Mouse (Mus musculus): Measurements from ENCODE around the gene Calm2.
A peak's percentile ranks its signal among the peaks of the same experiment; 100 is the strongest.

Calm2 gene

DNA sequence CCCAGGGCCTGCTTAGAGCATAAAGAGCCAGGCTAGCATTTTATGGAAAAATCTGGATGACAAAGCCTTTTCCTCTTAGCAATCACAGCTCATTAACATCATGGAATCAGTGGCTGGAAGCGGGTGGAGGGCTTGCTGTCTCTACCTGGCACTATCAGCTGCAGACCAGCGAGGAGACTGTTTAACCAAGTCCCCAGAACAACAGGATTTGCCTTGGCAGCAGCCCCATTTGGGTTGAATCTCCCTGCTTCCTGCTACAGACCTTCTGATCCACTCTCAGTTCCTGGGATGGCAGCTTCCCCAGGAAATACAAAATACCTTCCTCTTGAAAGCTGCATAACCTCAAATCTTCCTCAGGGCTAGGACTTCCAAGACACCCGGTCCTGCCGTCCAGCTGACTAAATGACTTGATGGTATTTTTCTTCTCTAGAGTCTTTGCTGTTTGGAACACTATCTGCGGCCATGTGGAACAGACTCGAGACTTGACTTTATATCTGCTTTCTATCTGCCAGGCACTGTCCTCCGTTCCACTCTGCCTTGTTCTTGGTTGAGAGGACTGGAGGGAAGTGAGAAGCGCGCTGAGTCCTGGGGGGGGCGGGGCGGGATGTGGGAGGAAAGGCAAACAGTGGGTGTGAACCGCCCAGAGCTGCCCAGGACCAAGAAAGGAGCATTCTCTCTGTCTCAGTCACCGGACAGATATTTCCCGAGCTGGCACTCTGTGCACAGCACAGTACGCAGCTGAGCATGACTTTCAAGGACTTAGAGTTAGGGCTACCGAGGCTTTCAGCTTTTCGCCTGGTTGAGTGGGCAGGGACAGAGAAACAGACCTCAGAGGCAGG is 12.4 kb upstream of the Calm2 start:
- DNase-seq (ENCODE audit: low spot score): peak; percentile 59

- DNase-seq (ENCODE audit: low spot score): no peak
Measured at GRCm38 (mm10) chr17:87457961-87458360, 11.2 kb upstream of the Calm2 start.

GRCm38 (mm10) chr17:87454121-87454520 is 7.4 kb upstream of the Calm2 start:
- DNase-seq (ENCODE audit: low spot score): no peak

GRCm38 (mm10) chr17:87453336-87453735 is 6.6 kb upstream of the Calm2 start:
- DNase-seq (ENCODE audit: low spot score): no peak

DNA sequence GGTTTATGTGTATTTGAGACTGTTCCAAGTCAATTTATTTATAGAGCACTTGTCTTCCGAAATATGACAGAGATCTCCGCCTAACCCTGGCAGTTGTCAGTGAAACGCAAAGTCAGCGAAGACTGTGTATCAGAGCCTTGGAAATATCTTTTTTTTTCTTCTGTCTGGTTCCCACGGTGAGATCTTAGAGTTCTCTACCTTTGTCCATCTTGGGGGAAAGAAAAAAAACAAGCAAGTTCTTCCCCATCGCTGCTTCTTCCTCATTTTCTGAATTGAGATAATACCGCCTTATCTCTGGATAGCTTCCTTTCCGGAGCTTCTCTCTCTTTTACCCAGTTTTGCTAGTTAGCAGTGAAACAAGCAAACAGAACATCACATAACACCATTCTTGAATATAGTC is 2.1 kb upstream of the Calm2 start:
- no peak for DNase-seq (ENCODE audit: low spot score)

- DNase-seq (ENCODE audit: low spot score): no peak
Measured at GRCm38 (mm10) chr17:87448339-87448738, 1.6 kb upstream of the Calm2 start.

DNA sequence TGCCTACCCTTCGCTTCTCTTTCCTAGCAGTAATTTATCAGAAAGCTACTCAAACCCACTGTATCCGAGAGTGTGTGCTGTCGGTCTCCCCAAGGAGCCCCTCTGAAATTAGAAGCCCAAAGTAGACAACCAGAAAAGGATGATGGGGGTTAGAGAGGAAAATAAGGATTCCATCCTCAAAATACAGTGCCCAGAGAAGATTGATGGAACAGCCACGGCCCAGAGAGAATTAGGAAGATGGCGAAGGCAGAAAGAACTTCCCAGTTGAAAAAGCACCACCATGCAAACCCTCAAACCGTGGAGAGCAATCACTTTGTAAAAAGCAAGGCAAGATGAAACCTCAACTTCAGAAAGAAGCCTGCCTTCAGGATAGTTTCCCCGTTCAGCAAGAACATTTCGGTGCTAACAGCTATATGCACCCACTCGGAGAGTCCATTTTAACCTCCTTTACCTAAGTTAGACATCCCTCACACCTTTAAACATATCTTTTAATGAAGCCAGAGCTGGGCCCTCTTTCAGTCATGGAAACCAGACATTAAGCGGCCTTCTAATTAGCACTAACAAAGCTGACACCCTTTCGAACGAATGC is 971 bp upstream of the Calm2 start:
- DNase-seq (ENCODE audit: low spot score): no peak

DNA sequence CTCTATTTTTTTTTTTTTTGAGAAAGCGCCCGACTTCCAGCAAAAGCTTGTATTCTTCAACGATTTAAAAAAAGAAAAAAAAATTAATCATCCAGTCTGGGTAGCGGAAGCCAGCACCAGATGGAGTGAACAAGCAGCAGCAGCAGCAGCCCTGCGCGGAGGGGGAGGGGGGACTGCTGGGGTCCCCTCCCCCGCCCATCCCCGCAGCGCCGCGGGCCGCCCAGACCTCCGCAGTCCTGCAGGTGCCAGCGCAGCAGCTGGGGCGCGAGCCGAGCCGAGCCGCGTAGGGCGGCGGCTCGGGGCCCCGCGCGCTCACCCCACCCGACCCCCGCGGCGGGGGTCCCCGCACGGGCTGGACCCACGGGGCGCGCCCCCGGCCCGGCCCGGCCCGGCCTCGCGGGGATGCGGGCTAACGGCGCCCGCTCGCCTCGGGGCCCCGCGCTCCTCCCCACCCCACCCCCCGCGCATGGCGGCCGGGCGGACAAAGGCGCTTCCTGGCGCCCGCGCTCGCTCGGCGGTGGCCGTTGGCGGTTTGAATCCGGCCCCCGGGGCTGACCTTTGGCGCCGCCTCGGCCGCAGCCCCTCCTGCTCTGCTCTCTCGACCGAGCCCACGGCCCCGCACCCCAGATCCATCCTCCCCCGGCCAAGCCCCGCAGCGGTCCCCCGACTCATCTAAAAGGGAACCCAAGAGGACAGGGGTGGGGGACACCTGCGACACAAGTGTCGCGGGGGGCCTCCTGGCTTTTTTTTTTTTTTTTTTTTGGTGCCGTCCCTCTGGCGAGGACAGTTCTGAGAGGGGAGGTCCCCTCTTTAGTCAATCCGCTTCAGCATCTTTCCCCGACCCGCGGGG is 593 bp downstream of the Calm2 start:
- peak; percentile 55 for DNase-seq (ENCODE audit: low spot score)

DNA sequence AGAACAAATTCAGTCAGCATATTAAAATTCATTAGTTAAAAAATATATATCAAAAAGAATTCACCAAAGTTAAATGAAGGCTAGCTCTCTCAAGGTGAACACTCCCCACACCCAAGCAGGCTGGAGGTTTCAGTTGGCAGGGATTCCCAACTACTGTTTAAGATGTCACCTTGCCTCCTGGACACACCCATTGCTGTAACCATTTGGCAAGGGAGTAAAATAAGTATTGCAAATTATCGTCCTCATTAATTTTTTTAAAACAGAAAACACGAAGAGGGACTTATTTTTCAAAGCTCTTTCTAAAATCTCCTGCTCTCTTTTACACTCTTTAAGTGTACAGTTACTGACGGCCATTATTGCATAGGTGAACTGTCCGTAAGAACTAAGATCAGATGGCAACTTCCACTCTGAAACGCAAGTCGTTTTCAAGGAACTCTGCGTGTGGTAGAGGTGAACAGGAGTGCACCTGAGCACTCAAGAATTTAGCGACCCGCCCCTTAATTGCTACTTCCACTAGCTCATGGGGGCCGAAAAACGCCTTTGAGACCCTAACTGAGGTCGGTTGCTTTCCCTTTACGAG is 1.3 kb downstream of the Calm2 start:
- no peak for DNase-seq (ENCODE audit: low spot score)

GRCm38 (mm10) chr17:87444763-87445162 is 2.0 kb downstream of the Calm2 start:
- no peak for DNase-seq (ENCODE audit: low spot score)

GRCm38 (mm10) chr17:87441537-87441936 is 5.2 kb downstream of the Calm2 start:
- DNase-seq (ENCODE audit: low spot score): no peak

DNA sequence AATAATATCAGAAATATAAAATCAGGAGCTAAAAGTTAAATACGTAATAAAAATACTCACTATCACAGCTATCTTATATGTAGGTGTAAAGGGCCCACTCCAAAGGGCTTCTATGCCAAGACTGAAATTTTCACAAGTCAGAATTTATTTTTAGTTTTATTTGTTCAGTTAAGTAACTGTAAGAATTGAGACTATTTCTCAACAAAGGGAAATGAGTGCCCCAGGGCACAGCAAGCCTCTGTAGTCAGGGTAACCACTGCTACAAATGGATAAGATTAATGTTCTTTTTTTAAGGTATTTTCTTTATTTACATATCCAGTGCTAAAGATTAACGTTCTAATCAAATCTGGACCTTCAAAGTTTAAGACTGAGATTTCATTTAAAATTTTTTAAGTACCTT is 7.3 kb downstream of the Calm2 start:
- no peak for DNase-seq (ENCODE audit: low spot score)

DNA sequence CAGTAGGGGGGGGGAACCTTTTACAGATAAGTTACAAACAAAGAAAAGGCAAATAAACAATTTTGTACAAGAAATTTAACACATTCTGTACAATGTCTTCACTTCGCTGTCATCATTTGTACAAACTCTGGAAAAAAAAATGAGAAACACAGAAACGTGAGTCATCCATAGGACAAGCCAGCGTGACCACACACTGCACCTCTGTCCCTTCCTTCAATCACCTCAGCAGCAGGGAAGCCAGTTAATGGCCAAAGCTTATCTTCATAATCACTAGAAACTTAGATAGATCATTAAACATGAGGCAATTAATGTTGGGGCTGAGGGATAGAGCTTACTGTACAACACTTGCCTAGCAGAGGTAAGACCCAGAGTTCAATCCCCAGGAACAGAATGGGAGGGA is 12.8 kb downstream of the Calm2 start:
- DNase-seq (ENCODE audit: low spot score): no peak

- DNase-seq (ENCODE audit: low spot score): no peak
Measured at GRCm38 (mm10) chr17:87432743-87433142, 14.0 kb downstream of the Calm2 start.

DNA sequence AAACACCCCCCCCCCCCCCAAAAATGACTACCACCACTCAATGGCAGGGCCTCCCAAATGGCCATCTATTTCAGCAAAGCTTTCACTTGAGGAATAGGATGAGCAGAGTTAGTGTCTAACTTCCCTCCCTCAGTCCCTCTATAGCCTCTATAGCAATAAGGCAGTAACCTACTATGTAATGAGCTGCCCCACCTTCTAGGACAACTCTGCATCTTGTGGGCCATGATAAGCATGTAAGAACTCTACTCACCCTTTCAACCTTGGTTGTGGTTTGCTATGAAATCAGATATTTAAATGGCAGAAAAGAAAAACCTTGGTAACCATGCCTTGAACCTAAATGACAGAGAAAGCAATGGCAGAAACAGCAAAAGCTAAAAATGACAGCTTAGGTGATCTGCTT is 14.4 kb downstream of the Calm2 start:
- no peak for DNase-seq (ENCODE audit: low spot score)

DNA sequence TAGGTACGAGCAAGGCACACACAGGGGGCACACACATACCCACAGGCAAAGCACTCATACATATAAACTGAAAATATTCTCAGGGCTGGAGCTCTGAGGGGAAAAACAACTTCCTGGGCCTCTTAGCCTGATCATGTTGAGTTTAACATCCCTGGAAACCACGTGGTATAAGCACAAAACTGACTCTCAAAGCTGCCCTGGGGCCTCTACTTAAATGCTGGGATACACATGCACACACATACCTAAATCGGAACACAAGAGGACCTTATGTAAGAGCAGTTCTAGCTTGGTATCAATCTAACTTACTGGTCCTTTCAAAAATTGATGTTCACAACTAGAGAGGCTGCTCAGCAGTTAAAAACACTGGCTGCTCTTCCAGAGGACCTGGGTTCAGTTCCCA is 17.3 kb downstream of the Calm2 start:
- DNase-seq (ENCODE audit: low spot score): no peak

- DNase-seq (ENCODE audit: low spot score): no peak
Measured at GRCm38 (mm10) chr17:87427511-87427910, 19.2 kb downstream of the Calm2 start, which contains the start of gene Stpg4. Gene Stpg4 (minus strand): TSS chr17:87427741.

DNA sequence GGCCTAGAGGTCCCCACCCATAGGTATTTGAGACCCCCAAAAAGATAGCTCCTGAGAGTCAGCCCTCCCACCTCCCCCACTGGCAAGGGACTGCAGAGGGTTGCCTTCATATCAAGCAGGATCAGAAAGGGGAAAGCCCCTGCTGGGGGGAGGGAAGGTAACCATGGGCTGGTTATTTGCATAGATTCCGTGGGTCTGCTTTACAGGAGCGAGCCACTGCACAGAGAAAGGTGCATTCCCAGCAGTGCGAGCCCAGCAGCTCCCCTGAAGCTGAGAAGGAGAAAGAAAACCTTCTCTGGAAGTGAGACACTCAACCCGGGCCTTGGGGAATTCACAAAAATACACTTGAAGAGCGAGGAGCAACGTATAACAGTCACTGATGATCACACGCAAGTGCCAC is 28.7 kb downstream of the Calm2 start:
- no peak for DNase-seq (ENCODE audit: low spot score)

- DNase-seq (ENCODE audit: low spot score): no peak
Measured at GRCm38 (mm10) chr17:87406646-87407045, 40.1 kb downstream of the Calm2 start.

DNA sequence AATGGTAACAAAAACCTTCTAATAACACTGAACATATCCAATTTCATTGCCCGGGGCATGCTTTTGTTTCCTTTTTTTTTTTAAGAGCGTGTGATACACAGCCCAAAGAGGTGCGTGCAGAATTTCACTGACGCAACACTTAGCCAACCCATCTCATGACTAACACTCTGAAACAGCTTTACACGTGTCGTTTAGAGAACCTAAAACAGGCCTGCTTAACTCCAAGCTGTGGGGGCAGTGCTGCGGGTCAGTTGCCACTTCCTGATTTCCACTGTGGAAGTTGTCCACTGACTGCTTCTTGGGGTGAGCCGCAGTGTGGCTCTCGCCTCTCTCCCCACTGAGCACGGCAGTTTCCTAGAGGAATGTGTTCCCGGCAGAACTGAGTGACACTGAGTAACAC is 41.2 kb downstream of the Calm2 start:
- DNase-seq (ENCODE audit: low spot score): no peak

DNA sequence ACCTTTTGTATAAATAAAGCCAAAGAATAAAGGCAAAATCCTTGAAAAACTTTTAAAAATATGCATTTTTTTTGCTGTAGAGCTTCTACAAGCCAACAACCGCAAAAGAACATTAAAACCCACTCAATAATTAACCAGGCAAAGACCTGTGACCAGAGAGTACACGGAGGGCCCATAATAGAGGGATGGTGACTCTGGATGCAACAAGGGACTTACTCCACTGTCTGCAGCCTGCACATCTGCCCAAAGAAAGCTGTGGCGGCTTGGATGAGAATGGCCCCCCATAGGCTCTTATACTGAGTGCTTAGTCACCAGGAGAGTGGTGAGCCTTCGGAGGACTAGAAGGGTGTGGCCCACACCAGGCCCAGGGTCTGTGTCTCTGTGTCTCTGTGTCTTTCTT is 43.3 kb downstream of the Calm2 start:
- DNase-seq (ENCODE audit: low spot score): no peak

DNA sequence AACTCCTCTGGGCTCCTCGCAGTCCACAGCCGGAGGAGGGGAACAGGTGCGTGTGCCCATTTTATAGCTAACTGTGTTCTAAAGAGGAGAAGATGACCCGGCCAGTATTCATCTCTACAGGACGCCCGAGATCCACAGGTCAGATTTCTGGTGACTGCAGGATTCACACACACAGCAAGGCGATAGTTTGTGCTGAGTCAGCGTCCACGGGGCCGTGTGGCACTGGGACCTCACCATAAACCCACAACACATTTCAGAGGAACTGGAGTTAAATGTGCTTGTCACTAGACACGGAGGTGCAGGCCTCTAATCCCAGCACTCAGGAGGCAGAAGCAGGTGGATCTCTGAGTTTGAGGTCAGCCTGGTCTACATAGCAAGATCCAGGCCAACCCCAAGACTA is 44.3 kb downstream of the Calm2 start:
- no peak for DNase-seq (ENCODE audit: low spot score)
